Mouse (Mus musculus): ENCODE results near the gene Tesk2.

Gene Tesk2

GRCm38 (mm10) chr4:116854286-116854685 is 133.5 kb downstream of the Tesk2 start:
- no peak for DNase-seq (ENCODE audit: low spot score in 2 of 2)
